Mouse (Mus musculus) midbrain, embryonic 14.5 days (tissue): ENCODE results near the gene Znhit2. TPM values are rescaled to one million over a fixed set of nuclear protein-coding genes. Genes with fewer than 3 reads are reported as not detected.
"Not testable (repeated sequence)": the region's sequence is repeated elsewhere in the genome, so short reads cannot be mapped to it uniquely, and the experiment has no call there.

Source experiments
- ATAC-seq: fragments of 200-750 bp; cut with Nextera tagmentation; 2 replicates; pipeline ENCODE4 v1.8.0; 2017; ENCODE audit warnings: moderate number of reproducible peaks, moderate library complexity; ENCODE audit not compliant: low FRiP score, low TSS enrichment
- DNase-seq: peaks from one replicate; pipeline ENCODE4 v3.0.0-alpha.2; 2015
- H3K27ac ChIP-seq: fragments of 300-500 bp; sonication (generic); replicated peaks from 2 replicates; pipeline ENCODE4 v1.5.1; 2014; ENCODE audit warnings: mild to moderate bottlenecking, low read depth, low read length, moderate library complexity
- H3K27me3 ChIP-seq: fragments of 300-500 bp; sonication (generic); 2 replicates; pipeline ENCODE4 v1.6.1; 2014; ENCODE audit warnings: low read length, control low read depth, mixed read lengths; ENCODE audit not compliant: control insufficient read depth, insufficient read depth
- H3K36me3 ChIP-seq: fragments of 300-500 bp; sonication (generic); 2 replicates; pipeline ENCODE4 v1.6.1; 2014; ENCODE audit warnings: low read length, control low read depth; ENCODE audit not compliant: control insufficient read depth, insufficient read depth
- H3K4me1 ChIP-seq: fragments of 300-500 bp; sonication (generic); 2 replicates; pipeline ENCODE4 v1.6.1; 2014; ENCODE audit warnings: mild to moderate bottlenecking, antibody characterized with exemption, low read length, control low read depth; ENCODE audit not compliant: control insufficient read depth, insufficient read depth
- H3K4me2 ChIP-seq: fragments of 300-500 bp; sonication (generic); 2 replicates; pipeline ENCODE4 v1.6.1; 2014; ENCODE audit warnings: mild to moderate bottlenecking, low read length, moderate library complexity
- H3K4me3 ChIP-seq: fragments of 300-500 bp; sonication (generic); replicated peaks from 2 replicates; pipeline ENCODE4 v1.5.1; 2014; ENCODE audit warnings: low read depth, low read length
- H3K9ac ChIP-seq: fragments of 300-500 bp; sonication (generic); replicated peaks from 2 replicates; pipeline ENCODE4 v1.6.1; 2014; ENCODE audit warnings: mild to moderate bottlenecking, low read length, moderate library complexity
- H3K9me3 ChIP-seq: fragments of 300-500 bp; sonication (generic); 2 replicates; pipeline ENCODE4 v1.6.1; 2016; ENCODE audit warnings: low read length, control low read depth, mixed read lengths; ENCODE audit not compliant: control insufficient read depth
- WGBS: fragments of 180-500 bp; shearing (Covaris S2); extraction: QIAGEN DNeasy Blood & Tissue Kit; methylation state at CpG from one replicate; pipeline ENCODE4 v1.1.7; 2014; 5-methylcytosine and 5-hydroxymethylcytosine counted together
- polyA plus RNA-seq: library from polyadenylated mRNA; unstranded; fragments of >200 nt; fragmentation: Nextera tagmentation; extraction: Ambion mirVana; gene quantifications from 2 replicates; pipeline ENCODE4 v1.2.1, GENCODE M21; 2014

Gene Znhit2
- polyA plus RNA-seq, 1 experiment from 2014 or later = 32.4 TPM

DNA sequence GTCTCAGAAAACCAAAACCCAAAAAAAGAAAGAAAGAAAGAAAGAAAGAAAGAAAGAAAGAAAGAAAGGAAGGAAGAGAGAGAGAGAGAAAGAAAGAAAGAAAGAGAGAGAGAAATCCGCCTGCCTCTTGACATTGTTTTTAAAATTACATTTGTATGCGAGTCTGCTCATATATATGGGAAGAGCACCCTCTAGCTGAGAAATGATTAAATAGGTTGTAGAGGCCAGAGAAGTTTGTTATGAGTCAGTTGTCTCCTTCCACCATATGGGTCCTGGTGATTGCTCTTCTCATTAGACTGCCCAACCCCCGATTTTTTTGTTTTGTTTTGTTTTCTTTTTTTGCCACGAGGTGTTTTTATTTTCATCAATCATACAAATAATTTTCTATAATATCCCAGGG, 16.9 kb upstream of the Znhit2 start:
- not testable (repeated sequence) for H3K9me3 ChIP-seq, H3K27ac ChIP-seq, ATAC-seq, H3K27me3 ChIP-seq, H3K9ac ChIP-seq, H3K4me3 ChIP-seq, H3K4me2 ChIP-seq
- Histone ChIP-seq H3K36me3 (peaks cover 10% of the 10 kb centered on the region), H3K4me1 (peaks cover 18% of the 10 kb centered on the region)
- 65% methylated on average over 4 of the region's 4 CpGs for WGBS
- peak; percentile 72 for DNase-seq

DNA sequence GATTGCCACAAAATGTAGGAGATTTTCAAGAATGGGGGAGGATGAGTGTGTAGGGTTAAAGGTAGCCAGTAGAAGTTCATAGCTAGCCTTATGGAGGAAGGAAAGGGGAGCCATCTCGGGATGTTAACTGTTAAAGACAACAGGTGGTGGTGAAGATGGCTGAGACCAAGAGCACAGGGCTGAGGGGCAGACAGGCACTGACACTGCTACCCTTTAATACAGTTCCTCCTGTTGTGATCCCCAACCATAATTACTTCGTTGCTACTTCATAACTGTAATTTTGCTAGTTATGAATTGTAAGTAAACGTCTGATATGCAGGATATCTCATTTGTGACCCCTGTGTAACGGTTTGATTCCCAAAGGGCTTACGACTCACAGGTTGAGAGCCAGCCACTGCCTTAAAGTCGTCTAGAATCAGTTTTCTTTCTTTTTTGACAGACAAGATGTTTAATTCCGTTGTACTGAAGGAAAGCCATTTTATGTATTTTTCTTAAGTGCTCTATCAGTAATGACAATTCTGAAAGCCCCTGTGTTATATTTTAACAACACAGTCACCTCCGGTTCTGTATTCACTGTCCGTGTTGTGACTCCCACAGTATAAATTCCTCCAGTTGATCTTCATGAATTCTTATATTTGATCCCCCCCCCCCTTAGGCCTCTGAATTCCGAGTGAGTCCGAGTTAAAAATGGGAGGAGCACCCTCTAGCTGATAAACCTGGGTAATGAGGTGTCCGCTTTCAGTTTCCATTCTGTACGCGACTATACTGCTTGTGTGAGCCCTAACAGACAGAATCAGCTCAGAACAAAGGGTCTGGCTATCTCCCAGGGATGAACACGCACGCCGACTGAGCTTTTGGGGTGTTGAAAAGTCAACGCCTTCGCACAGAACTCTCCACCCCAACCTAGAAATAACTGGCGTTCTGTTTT, 15.4 kb upstream of the Znhit2 start:
- peaks cover 26% of the 10 kb centered on the region for H3K36me3 ChIP-seq
- peak overlapping the region; percentile 86 for H3K9ac ChIP-seq
- H3K27me3 ChIP-seq = no peaks in the 10 kb centered on the region
- DNase-seq (peak; percentile 31), ATAC-seq (peak; percentile 22)
- no peaks in the 10 kb centered on the region for H3K9me3 ChIP-seq
- H3K4me1 ChIP-seq = peaks cover 18% of the 10 kb centered on the region
- 22% methylated on average over 20 of the region's 20 CpGs for WGBS
- peak overlapping the region; percentile 88 for H3K4me3 ChIP-seq
- peak overlapping the region; percentile 97 for H3K4me2 ChIP-seq
- H3K27ac ChIP-seq = peak overlapping the region; percentile 99

DNA sequence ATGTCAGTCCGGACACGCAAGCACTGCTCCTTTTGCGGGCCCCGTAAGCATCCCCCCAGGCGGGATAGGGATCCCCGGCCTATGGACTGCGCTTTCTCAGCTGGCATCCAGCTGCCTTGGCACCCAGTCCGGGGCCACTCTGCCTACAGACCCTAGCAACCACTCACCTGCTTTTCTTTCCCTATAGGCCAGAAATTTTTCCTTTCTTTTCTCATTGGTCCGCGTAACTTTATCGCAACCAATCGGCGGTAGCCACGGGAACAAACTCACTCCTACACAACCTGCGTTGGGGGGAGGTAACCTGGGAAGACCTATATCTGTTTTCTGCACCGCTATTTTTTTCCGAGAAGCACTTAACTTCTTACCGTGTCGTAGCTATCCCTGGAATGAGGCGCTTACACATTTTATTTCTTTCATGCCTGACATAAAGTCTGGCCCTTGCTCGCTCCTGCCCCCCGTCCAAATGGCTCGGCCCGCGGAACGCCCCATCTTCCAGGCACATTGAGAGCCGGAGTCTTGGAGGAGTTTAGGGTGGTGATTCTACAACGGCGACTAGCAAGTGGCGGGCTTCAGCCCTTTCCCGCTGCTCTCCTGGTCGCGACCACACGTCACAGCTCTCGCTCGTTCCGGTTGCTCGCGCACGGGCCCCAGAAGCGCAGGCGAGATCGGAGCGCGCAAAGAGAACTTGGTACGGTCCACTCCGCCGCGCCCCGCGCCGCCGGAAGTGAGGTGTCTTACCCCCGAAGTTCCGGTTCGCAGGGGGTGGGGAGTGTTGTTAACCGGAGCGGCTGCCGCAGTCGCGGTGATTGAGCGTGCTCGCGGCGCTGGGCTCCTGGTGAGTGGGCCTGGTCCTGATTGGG, 14.5 kb upstream of the Znhit2 start, which contains the start of gene Syvn1:
TSS of gene Syvn1 (plus strand) at position 283 of the 860 bp plus-strand sequence.
- Histone ChIP-seq H3K27me3 (no peaks in the 10 kb centered on the region), H3K4me2 (peak within 1 kb of the TSS; percentile 97), H3K36me3 (peaks cover 35% of the 10 kb centered on the region), H3K9ac (peak within 1 kb of the TSS; percentile 86), H3K4me3 (peak within 1 kb of the TSS; percentile 88), H3K27ac (peak within 1 kb of the TSS; percentile 99), H3K4me1 (peaks cover 18% of the 10 kb centered on the region), H3K9me3 (no peaks in the 10 kb centered on the region)
- ATAC-seq = peak; percentile 89
- peak; percentile 96 for DNase-seq
- under 1% methylated on average over 65 of the region's 65 CpGs for WGBS

DNA sequence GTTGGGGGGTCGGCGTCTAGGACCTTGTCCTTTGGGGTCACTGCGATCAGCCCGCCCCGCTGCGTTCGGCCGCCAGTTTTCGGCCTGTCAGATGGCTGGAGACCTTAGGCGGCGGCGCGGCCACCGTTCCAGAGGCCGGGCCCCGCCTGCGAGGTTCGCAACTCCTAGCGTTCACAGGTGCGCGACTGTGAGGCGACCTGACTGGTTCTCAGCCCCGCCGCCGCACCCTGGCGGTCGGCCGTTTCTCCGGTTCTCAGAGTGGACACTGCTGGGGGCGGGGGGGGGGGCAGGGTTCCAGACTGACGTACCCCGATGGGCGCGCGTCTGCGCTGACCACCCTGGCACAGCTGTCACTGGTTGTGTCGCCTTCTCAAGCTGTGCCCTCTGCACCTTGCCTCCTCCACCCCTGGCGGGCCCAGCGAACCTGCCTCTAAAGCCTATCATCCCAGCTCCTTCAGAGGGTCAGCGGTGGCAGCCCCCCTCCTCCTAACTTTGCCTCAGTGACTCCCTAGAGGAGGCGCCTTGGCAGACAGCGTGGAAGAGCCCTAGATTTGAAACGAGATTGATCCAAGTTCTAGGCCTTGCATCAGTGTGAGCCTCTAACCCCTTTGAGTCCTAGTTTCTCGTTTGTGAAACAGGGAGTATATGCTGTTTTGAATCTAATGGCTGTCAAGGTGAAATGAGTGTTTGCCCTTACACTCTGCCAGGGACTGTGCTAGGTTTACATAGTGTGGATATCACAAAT, 13.7 kb upstream of the Znhit2 start:
- no peaks in the 10 kb centered on the region for H3K27me3 ChIP-seq
- peak overlapping the region; percentile 97 for H3K4me2 ChIP-seq
- H3K27ac ChIP-seq = peak overlapping the region; percentile 99
- H3K4me3 ChIP-seq = peak overlapping the region; percentile 88
- H3K4me1 ChIP-seq = peaks cover 18% of the 10 kb centered on the region
- ATAC-seq = peak; percentile 14
- H3K9me3 ChIP-seq = no peaks in the 10 kb centered on the region
- H3K36me3 ChIP-seq = peaks cover 43% of the 10 kb centered on the region
- DNase-seq = no peak
- whole genome bisulfite sequencing = 2% methylated on average over 44 of the region's 44 CpGs
- H3K9ac ChIP-seq = peak overlapping the region; percentile 86

DNA sequence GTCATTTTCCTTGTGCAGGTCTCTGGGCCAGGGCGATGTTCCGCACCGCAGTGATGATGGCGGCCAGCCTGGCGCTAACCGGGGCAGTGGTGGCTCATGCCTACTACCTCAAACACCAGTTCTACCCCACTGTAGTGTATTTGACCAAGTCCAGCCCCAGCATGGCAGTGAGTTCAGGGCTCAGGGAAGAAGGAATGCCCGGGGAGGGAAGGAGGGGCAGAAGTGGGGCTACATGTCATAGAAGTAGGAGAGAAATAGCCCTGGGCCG, 13.2 kb upstream of the Znhit2 start:
- Histone ChIP-seq H3K9ac (peak overlapping the region; percentile 86; the same call in 1 of the 2 replicates), H3K36me3 (peaks cover 48% of the 10 kb centered on the region), H3K4me3 (peak overlapping the region; percentile 88), H3K4me2 (peak overlapping the region; percentile 97), H3K27me3 (no peaks in the 10 kb centered on the region), H3K27ac (no peak overlapping the region), H3K9me3 (no peaks in the 10 kb centered on the region), H3K4me1 (peaks cover 18% of the 10 kb centered on the region)
- no peak for ATAC-seq
- 85% methylated on average over 8 of the region's 8 CpGs for WGBS
- DNase-seq = no peak

DNA sequence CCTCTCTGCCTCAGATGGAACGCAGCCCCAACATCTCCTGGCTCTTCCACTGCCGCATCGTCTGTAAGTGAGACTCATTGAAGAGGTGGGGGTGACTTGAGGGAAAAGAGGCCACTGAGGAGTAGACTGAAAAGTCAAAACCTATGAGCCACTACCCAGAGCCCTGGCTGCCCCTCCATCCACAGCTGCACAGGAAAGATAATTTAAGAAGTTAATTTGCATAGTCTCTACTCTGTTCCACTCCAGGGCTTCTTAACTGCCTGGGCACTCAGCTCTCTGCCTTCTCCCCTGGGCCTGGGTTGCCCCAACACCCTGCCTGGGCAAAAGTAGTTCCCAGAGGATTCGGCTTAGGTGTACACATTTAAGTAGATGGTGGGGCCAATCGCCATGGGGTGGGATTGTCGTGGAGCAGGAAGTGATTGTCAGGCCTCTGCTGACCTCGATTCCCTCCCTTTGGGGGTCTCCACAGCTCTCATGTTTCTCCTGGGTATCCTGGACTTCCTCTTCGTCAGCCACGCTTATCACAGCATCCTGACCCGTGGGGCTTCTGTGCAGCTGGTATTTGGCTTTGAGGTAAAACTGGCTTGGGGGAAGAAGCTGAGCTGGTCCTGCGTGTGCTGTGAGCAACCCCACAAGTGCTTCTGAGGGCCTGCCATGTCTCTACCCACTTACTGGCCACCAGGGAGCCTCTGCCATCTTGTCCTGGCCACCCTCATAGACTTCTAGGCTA, 12.1 kb upstream of the Znhit2 start:
- Histone ChIP-seq H3K4me3 (no peak overlapping the region), H3K4me2 (no peak overlapping the region), H3K9ac (no peak overlapping the region), H3K36me3 (peaks cover 58% of the 10 kb centered on the region), H3K9me3 (no peaks in the 10 kb centered on the region), H3K4me1 (peaks cover 18% of the 10 kb centered on the region), H3K27ac (no peak overlapping the region), H3K27me3 (no peaks in the 10 kb centered on the region)
- 91% methylated on average over 11 of the region's 11 CpGs for WGBS
- ATAC-seq = no peak
- DNase-seq = no peak

DNA sequence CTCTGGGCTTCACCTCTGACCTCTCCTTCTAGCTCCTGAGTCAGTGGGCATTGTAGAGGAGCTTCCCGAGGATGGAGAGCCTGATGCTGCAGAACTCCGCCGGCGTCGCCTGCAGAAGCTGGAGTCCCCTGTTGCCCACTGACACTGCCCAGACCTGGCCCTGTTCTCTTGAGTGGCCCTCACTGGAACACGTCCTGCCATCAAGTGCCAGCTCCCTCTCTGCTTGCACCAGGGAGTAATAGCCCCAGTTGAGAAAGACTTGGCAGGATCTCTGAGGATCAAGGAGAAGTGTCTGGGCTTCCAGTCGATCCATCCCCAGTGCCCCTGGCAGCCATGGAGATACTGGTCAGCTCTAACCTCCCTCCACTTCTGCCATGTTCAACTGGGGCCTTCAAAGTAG, 8.5 kb upstream of the Znhit2 start:
- Histone ChIP-seq H3K9ac (no peak overlapping the region), H3K27ac (no peak overlapping the region), H3K4me2 (no peak overlapping the region), H3K9me3 (no peaks in the 10 kb centered on the region), H3K4me1 (peaks cover 14% of the 10 kb centered on the region), H3K4me3 (no peak overlapping the region), H3K27me3 (no peaks in the 10 kb centered on the region), H3K36me3 (peaks cover 77% of the 10 kb centered on the region)
- no peak for ATAC-seq
- WGBS = 88% methylated on average over 7 of the region's 7 CpGs
- no peak for DNase-seq

DNA sequence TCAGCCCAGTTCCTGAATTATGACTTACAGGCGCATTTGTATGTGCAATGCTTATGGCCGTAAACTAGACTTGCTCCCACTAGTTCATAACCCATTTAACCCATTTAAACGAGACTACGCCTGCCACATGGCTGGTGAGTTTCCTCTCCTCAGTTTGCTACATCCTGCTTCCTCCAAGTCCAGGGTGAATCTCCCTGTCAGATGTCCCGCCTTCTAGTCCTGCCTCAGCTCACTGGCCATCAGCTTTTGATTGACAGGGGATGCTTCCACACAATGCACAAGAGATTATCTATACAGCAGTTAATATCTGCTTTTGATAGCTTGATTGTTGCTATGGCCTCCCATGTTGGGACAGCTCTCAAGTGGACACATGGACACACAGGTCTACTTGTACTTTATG, 6.7 kb upstream of the Znhit2 start:
- H3K27me3 ChIP-seq = no peaks in the 10 kb centered on the region
- WGBS = 91% methylated on average over 5 of the region's 5 CpGs

More for the DNA sequence above, 6.7 kb upstream of the Znhit2 start:
- Histone ChIP-seq H3K4me3 (no peak overlapping the region), H3K4me1 (peaks cover 9% of the 10 kb centered on the region), H3K27ac (no peak overlapping the region), H3K4me2 (no peak overlapping the region), H3K9me3 (no peaks in the 10 kb centered on the region), H3K9ac (no peak overlapping the region), H3K36me3 (peaks cover 66% of the 10 kb centered on the region)
- DNase-seq (no peak), ATAC-seq (no peak)
